Mouse (Mus musculus): ENCODE results near the gene S100a16.

Gene S100a16

GRCm38 (mm10) chr3:90586016-90586643 lies 49.1 kb downstream of the S100a16 start:
- no peak for DNase-seq (ENCODE audit: low spot score in 2 of 2)

GRCm38 (mm10) chr3:90586906-90587305 lies 49.9 kb downstream of the S100a16 start:
- DNase-seq (ENCODE audit: low spot score in 2 of 2): no peak

GRCm38 (mm10) chr3:90587361-90588101 lies 50.5 kb downstream of the S100a16 start:
- peak in 1 of 2 experiments; percentile 61 for DNase-seq (ENCODE audit: low spot score in 2 of 2)

GRCm38 (mm10) chr3:90589390-90589789 lies 52.3 kb downstream of the S100a16 start:
- DNase-seq (ENCODE audit: low spot score in 2 of 2): no peak

- no peak for DNase-seq (ENCODE audit: low spot score in 2 of 2)
Observed at GRCm38 (mm10) chr3:90589947-90590346, 52.9 kb downstream of the S100a16 start, which contains the start of gene S100a2. Gene S100a2 (plus strand): TSS chr3:90590247.
